Mouse (Mus musculus): Measurements from ENCODE around the gene Kpna7.
A peak's percentile ranks its signal among the peaks of the same experiment; 100 is the strongest.
"Not testable (repeated sequence)": the region's sequence is repeated elsewhere in the genome, so short reads cannot be mapped to it uniquely, and the experiment has no call there.

Kpna7 gene

DNA sequence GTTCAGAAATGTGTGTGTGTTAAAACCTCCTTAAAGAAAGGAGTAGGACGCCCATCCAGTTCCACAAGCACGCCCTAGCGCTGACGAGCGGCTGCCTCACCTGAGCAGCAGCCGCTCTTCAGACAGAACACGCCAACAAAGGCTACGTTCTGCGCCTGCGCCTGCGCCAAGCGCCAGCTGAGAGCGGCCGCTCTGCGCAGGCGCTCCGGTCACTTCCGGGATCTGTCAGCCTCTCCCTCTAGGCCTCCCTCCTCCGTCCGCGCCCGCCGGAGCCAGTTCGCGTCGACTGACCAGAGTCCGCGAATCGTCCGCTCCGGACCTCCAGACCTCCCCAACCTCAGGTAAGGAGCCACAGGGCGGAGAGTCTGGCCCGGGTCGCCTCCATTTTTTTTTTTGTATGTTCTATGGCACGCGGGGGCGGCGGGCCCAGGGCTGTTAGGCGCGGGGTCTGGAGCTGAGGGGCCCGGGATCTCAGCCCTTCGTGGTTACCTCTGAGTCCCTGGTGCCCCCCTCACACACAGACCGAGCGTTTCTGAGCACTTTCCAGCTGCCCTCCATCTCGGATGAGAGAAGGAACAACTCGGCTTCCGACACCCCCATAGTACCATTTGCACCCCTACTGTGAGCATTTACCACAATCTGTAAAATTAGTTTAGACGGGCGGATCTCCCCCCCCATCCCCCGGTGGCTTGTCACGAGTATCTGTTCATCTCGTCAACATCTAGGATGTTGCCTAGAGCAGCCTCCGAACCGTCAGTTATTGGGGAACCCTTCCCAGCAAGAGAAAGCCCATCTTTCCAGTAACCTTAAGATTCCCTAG is at the start of gene Kpna7, which contains the start of gene Arpc1a:
TSS of gene Kpna7 (minus strand) at position 399 of the 820 bp plus-strand sequence.
TSS of gene Arpc1a (plus strand) at position 199 of the 820 bp plus-strand sequence.
- peak; percentile 98 for DNase-seq (ENCODE audit: low read depth, low spot score)

DNA sequence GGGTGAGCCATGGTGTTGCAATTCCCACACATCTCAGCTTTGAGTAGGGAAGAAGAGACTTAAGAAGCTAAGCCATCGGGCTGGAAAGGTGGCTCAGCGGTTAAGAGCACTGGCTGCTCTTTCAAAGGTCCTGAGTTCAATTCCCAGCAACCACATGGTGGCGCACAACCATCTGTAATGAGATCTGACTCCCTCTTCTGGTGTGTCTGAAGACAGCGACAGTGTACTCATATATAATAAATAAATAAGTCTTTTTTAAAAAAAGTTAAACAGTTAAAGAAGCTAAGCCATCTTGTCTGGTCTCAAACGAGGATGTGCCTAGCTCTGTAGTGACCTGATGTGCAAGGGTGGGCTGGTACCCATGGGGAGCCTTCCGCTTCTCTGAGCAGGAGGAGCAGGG is 49.4 kb upstream of the Kpna7 start:
- not testable (repeated sequence) for DNase-seq (ENCODE audit: low read depth, low spot score)

DNA sequence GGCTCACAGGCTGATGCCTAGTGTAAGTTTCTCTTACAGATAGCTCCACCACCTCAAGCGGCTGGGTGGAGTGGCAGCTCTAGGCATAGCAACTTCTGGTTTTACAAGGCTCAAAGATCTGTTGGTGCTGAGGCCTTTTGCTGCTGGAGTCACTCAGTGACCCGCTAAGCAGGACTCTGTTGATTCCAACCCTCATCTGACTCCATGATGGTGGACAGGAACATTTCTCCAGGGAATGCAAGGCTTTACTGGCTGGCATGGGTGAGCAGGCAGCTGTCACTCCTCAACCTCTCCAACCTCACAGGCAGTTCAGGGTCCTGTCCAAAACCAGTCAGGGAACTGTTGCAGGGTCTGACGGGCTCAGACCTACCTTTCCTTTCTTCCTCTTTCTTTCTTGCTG is 47.2 kb upstream of the Kpna7 start:
- no peak for DNase-seq (ENCODE audit: low read depth, low spot score)

DNA sequence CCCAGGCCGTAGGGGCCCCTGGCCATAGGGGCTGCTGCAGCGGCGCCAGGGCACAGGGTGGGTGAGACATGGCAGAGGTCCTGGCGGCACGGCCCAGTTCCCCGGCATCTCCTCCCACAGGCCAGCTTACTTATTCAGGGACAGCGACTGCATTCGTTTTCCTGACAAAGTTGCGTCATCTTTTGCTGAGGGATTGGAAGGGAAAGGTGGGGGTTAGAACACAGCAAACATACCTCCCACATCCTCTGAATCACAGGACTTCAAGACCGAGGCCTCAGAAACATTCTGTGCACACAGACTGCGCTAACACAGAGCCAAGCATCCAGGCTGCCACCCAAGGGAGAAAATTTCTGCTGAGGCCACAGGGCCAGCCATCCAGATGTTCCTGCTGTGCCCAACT is 46.4 kb upstream of the Kpna7 start:
- no peak for DNase-seq (ENCODE audit: low read depth, low spot score)

DNA sequence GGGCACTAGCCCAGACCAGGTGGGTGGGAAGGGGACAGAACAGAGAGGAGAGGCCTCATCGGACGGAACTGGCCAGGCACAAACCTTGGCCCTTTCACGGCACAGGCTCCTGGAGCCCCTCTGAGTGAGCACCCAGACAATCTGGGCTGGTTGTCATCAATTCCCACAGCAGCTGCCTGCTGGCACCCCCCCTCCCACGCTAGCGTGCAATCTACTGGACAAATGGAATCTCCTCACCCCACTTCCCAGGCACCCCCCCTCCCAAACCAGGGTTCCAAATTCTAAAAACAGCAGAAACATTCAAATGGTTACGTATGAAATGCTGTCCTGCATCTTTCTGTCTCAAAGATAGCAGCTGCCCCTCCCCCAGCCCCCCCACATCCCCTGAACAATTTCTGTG is 45.9 kb upstream of the Kpna7 start:
- DNase-seq (ENCODE audit: low read depth, low spot score), result not testable (repeated sequence)

DNA sequence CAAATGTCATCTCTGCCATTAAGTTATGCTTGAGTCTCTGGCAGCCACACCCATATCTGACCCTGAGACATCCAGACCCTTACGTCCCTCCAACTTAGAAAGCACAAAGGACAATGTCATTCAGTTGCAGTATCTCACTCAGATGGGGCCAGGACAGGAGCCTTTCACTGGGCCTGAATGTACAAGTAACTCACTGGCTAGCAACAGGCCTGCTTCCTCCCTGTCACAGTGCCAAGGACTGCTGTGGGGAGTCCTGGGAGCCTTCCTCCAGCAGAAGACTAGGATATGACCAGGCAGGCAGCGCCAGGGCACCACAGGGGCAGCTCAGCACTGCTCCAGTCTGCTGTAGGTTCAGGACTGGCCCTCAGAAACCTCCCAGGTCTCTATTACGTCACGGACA is 45.3 kb upstream of the Kpna7 start:
- DNase-seq (ENCODE audit: low read depth, low spot score), result no peak

DNA sequence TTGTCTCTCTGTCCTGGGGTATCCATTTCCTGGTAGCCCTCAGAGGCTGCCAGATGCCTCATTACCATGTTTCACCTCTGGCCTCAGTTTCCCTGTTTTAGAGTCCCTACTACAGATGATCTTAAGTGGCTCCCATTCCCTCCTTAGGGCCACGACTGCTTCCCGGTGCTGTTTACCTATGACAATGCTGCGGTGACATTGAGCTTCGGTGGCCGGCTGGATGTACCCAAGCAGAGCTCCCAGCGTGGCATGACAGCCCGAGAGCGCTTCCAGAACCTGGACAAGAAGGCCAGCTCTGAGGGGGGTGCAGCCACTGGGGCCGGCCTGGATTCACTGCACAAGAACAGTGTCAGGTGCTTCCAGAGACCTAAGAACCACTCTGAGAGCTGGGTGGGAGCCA is 42.8 kb upstream of the Kpna7 start:
- DNase-seq (ENCODE audit: low read depth, low spot score), result no peak

DNA sequence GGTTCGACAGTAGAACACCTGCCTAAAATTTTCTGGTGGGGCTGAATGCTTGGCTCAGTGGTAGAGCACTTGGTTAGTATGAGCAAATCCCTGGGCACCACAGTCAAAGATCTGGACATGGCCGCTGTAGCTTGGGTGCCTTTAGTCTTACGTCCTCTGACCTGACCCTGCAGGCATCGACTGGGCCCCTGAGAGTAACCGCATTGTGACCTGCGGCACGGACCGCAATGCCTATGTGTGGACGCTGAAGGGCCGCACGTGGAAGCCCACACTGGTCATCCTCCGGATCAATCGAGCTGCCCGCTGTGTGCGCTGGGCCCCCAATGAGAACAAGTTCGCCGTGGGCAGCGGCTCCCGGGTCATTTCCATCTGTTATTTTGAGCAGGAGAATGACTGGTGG is 39.6 kb upstream of the Kpna7 start:
- DNase-seq (ENCODE audit: low read depth, low spot score), result no peak

DNA sequence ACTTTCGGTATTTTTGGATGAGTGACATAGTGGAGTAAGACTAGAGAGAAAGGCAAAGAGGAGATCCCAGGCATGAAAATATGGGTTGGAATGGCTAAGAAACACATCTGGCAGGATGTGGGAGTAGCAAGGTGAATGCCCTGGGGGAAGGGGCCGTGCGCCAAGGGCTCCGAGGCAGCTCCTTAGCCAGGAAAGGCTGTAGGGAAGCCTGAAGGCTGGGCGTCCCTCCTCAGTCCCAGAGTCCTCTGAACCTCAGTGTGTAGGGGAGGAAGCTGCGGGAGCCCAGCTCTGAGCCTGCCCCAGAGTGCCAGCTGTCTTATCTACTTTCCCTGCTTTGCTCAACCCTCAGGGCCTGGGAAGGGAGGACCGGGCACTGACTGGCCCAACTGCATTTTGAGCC is 37.1 kb upstream of the Kpna7 start:
- DNase-seq (ENCODE audit: low read depth, low spot score), result no peak

DNA sequence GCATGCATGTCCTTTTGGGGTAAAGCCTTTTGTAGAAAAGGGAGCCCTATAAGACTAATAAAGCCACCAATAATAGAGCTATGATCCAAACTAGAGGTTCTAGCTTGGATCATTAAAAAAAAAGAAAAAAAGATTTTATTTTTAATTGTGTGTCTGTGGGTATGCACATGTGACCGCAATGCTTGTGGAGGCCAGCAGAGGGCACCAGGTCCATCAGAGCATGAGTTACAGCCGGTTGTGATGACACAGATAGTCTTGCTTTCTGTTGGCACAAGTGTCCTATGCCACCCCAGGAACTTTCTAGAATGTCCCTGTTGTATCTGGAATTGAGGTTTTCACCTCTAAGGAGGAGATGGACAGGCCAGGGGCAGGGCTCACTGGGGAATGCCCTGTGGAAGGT is 35.6 kb upstream of the Kpna7 start:
- DNase-seq (ENCODE audit: low read depth, low spot score), result peak; percentile 61

DNA sequence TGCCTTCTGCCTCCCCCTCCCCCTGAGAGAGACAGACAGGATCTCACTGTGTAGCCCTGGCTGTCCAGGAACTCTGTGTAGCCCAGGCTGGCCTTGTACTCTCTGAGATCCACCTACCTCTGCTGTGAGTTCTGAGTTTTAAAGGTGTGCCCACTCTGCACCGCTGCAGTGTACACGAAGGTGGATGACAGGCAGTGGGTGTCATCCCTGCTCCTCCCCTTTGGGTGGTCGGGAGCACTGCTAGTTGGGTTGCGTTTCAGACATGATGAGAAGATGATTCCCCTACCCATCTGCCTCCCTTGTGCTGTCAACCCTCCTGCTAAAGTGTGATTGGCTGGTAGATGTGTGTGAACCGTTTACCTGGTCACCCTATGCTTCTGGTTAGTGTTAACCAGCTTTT is 34.6 kb upstream of the Kpna7 start:
- DNase-seq (ENCODE audit: low read depth, low spot score), result no peak

DNA sequence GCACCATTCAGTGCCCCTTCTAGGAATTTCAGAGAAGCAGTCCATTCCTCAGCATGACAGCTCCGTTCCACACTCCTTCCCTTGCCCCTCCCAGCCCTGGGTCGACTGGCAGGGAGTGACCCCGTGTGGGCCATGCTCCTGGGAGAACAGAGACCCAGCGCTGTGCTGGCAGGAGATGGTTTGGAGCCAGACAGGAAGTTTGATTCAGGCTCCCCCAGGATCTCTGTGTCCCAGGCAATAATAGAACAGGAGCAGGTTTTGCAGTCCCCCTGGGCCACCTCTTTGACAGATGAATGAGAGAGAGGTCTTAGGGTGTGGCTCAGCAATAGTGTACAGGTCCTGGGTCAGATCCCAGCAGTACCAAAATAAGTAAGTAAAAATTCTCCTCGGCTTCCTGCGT is 34.2 kb upstream of the Kpna7 start:
- DNase-seq (ENCODE audit: low read depth, low spot score), result no peak

DNA sequence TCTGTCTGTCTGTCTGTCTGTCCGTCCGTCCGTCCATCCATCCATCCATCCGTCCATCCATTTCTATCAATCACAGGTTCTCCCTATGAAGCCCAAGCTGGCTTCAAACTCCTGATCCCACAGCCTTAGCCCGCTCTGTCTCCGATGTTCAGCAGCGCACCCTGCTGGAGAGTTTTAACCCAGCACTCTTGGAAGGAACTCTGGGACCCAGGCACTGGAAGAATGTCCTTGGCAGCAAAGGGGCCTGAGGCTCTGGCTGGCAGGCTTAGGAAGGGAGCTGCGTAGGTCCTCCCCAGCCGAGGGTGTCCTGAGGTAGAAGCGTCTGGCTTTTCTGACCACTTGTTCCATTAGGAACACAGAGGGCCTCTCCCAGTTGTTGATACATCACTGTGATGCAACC is 33.1 kb upstream of the Kpna7 start:
- peak; percentile 58 for DNase-seq (ENCODE audit: low read depth, low spot score)

DNA sequence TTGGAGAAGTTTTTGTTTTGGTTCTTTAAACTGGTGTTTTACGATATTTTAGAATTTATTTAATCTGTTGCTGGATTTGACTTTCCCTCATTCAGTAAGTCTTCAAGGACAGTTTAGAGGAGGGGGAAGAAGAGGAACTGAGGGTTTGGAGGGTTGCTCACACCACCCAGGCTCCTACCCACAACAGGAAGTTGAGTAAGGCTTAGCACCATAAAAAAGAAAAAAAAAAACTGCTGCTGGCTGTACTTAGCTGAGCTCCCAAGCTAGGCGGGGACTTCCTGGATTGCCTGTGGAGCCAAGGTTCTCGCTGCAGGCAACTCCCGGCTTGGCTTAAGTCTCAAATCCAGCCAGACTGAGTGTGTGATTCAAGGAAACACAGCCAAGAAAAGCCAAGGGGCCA is 32.5 kb upstream of the Kpna7 start:
- DNase-seq (ENCODE audit: low read depth, low spot score), result peak; percentile 81

DNA sequence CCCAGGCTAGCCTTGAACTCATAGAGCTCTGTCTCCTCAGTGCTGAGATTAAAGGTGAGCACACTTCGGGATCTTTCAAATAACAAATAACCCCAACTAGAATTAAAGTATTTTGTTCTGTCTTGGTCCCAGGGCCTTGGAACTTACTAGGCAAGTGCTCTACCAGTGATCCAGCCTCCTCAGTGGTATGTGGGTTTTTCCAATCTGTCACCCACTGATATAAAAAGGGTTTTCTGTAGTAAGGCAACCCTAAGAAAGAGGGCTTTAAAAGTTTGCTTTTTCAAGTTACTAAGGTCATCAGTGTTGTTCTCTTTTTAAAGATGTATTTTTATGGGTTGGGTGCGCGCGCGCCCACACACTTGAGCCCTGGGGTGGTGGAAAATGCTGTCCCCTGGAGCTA is 31.9 kb upstream of the Kpna7 start:
- no peak for DNase-seq (ENCODE audit: low read depth, low spot score)

DNA sequence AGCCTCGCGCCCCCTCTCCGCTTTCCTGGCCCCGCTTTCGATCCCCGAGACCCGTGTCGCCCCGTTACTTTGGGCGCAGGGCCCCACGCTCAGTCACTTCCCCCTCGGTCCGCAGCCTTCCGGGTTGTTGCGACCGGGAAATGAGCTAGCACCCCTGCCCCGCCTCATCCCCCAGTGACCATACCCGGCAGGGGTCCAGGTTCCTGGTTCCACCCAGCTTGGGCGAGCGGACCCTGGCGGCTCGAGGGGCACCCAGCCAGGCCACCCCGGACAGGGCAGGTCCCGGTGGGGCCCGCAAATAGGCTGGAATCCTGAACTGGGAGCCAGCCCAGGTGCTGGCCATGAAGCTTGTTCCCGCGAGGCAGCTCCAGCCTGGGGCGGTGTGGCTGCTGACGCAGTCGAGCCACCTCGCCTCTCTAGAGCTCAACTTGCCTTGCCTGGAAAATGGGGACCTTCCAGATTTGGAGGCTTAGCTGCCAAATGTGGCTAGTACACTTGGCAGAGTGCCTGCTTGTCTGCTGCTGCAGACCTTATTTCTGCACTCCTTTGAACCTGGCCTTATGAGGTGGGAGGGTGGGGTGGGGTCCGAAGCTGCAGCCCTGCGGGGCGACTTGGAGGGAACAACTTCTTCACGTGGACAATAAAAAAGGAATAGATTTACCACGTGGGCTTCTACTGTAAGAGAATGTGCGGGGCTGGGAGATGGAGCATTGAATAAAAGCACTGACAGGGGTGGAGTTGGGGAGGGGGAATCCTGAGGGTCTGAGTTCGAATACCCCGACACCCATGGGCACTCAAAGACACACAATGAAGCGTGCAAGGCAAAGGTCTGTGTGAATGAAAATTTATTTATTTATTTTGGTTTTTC is 31.0 kb upstream of the Kpna7 start:
- DNase-seq (ENCODE audit: low read depth, low spot score), result peak; percentile 71

DNA sequence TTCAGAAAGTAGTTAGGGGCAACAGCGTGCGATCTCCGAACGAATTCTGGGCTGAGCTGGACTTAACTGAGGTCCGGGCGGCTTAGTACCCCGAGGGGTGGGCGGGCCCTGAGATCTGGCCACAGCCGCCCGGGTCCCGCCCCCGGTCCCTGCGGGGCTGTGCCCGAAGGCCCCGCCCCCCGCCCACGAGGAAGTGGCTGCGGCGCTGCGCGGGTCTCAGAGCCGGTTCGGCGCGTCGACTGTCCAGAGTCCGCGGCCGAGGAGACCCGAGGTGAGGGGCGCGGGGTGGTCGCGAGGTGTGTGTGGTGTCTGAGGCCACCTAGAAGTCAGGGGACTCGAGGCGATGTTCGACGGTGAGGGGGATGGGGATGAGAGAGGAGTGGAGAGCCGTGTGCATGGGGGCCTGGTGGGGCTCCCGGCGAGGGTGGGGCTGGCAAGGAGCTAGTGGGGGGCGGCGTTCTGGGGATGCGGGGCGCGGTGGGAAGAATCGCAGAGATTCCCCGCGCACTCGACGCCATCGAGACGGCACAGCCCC is 30.3 kb upstream of the Kpna7 start, which contains the start of gene Arpc1b:
TSS of gene Arpc1b (plus strand) at position 145 of the 535 bp plus-strand sequence.
- DNase-seq (ENCODE audit: low read depth, low spot score), result peak; percentile 81

DNA sequence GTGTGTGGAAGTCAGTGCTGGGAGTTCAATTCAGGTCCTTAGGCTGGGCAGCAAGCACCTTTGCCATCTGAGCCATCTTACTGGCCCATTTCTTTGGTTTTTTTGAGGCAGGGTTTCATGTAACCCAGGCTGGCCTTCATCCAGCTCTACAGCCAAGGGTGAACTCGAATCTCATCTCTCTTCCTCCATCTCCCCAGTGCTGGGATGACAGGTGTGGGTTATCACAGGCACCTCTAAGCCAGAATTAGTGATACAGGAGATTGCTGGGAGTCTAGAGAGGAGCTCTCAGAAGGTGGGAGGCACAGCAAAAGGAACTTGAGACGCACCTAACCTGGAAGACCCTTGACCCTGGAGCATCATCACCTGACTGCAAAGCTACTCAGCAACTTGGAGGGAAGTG is 29.6 kb upstream of the Kpna7 start:
- DNase-seq (ENCODE audit: low read depth, low spot score), result peak; percentile 20

DNA sequence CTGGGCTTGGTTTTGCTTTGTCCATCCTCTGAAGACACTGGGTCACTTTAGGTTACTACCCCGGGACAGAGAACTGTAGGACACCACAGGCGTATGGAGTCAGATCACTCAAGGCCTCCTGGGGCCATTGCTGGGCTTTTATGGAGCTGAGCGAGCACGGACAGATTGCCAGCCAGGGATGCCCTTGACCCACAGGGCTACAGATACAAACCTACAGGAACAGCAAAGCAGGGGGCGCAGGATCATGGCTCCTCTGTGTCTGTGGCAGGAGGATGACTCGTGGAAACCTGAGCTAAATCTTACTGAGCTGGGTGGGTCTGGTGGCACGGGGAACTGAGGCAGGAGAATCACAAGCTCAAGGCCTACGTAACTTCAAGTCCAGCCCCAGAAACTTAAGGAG is 28.7 kb upstream of the Kpna7 start:
- no peak for DNase-seq (ENCODE audit: low read depth, low spot score)

DNA sequence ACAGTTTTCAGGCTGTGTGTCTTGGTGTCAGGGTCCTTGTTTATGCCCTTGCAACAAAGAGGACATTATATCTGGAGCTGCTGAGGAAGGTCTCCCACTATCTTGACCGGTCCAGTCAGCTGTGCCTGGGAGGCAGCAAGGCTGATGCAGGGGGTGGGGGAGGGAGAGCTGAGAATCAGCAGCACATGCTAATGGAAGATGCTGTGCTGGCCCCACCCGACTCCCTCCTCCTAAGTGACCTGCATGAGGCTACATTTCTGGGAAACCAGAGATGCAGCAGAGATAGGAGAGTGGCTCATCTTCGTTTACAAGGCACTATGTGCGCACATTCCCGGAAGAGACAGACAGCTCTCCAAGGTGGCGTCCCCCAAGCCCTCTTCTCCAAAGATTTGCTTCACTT is 26.6 kb upstream of the Kpna7 start:
- DNase-seq (ENCODE audit: low read depth, low spot score), result no peak

DNA sequence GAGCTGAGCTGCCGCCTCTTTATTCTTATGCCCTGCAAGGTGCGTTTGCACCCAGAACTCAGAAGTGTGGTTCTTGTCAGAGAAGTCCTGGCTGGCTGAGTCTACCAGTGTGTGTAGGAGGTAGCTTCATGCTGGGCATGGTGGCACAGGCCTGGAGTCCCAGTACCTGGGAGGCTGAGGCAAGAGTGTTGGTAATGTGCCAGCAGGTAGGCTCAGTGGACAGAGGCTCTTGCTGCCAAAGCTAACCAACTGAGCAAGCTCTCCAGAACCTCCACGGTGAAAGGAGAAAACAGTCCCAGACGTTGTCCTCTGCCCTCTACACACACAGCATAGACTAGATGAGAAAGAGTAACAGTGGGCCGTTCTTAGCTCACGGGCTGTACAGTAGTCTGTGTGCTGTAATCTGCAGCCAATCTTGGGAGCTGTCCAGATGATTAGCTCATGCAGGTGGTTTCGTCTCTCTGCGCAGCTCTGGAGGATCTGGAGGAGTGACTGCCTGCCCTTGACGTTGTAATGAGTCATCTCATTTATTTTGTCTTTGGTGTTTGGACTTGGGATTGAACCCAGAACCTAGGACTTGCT is 22.0 kb upstream of the Kpna7 start:
- no peak for DNase-seq (ENCODE audit: low read depth, low spot score)

DNA sequence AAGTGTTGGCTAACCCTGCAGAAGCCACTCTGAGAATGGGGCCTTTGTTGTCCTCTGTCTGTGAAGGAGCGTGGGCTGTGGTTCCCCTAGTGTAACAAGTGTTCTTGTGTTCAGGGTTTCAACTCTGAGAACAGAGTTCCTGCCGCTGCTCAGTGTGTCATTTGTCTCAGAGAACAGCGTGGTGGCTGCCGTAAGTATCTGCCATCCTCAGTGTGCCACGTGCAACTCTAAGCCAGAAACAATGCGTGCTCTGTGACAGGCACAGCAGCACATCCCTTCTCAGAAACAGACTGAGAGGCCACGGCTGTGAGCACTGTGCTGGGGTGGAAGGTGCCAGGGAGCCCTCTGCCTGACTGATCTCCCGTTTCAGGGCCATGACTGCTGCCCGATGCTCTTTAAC is 20.5 kb upstream of the Kpna7 start:
- DNase-seq (ENCODE audit: low read depth, low spot score), result no peak

Data from CD4-positive helper T cell, adult 2 months (primary cell).